Mouse (Mus musculus): ENCODE data around the gene Acnat1. TPM values are rescaled to one million over a fixed set of nuclear protein-coding genes. Genes with fewer than 3 reads are reported as not detected.
"Not testable (repeated sequence)": the region's sequence is repeated elsewhere in the genome, so short reads cannot be mapped to it uniquely, and the experiment has no call there.

Acnat1 gene
- polyA plus RNA-seq, 1 experiment from 2014 or later: not detected

DNA sequence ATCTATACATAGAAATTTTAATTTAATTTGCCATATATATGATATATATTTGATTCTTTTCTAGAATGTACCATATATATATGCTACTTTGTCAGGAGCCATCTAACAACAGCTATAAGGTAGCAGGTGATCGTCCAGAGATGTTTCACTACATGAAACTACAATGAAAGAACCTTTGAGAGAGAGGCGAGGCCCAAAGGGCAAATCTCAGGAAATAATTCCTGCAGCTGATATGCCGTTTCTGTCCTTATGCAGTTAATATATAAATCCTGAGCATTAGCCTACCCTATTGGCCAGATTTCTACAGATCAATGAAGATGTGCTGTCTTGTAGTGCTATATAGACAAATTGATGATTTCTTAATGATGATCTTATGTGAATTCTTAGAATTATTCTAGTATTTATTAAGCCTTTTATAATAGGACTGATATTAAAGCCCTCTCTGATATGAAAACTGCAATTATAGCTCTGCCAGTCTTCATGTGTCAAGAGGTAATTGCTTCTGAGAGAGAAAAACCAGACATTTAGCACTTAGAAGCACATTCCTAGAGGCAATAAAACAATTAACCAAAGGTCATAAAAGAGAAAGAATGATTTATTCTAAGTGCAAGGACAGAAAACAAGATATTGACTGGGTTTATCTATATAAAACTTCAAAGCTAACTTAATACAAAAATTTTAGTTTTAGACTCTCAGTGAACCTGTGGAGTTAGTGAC, 4.1 kb downstream of the Acnat1 start:
- no peaks in the 10 kb centered on the region for H3K9me3 ChIP-seq (ENCODE audit: control insufficient read depth, low read length)
- H3K36me3 ChIP-seq (ENCODE audit: control insufficient read depth, insufficient read depth): no peaks in the 10 kb centered on the region
- no peak overlapping the region for H3K27ac ChIP-seq (ENCODE audit: low read length)
- H3K4me3 ChIP-seq (replicated peaks; ENCODE audit: low read length): no peak overlapping the region
- ATAC-seq: no peak
- no peaks in the 10 kb centered on the region for H3K27me3 ChIP-seq (replicated peaks; ENCODE audit: control insufficient read depth, insufficient read depth, low read length)
- H3K4me1 ChIP-seq (replicated peaks; ENCODE audit: control insufficient read depth, insufficient read depth, low read length): no peaks in the 10 kb centered on the region
- no peak overlapping the region for H3K4me2 ChIP-seq (ENCODE audit: low read length)
- no peak overlapping the region for H3K9ac ChIP-seq (replicated peaks; ENCODE audit: low read depth, low read length)
- WGBS: 93% methylated on average over 3 of the region's 3 CpGs

DNA sequence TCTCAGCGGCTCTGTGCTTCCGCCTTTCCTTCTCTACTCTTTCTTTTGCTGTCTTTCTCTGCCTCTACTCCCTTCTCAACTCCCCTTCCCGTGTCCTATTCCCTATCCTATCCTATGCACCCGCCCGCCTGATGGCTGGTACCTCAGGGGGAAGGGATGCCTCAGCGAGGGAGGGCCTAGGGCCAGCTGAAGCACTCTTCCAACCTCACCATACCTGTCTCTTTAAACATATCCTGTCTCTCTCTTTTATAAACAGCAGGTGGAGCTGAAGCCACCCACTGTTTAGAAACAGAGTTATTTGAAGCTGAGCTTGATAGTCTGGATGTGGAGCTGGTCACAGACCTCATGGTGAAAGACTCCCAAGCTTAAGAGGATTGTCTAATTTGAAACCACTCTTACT, 6.4 kb downstream of the Acnat1 start:
- ATAC-seq: no peak
- Histone ChIP-seq H3K4me3 (replicated peaks; ENCODE audit: low read length) (no peak overlapping the region), H3K4me2 (ENCODE audit: low read length) (no peak overlapping the region), H3K27ac (ENCODE audit: low read length) (no peak overlapping the region), H3K4me1 (replicated peaks; ENCODE audit: control insufficient read depth, insufficient read depth, low read length) (no peaks in the 10 kb centered on the region), H3K9me3 (ENCODE audit: control insufficient read depth, low read length) (no peaks in the 10 kb centered on the region), H3K9ac (replicated peaks; ENCODE audit: low read depth, low read length) (no peak overlapping the region), H3K36me3 (ENCODE audit: control insufficient read depth, insufficient read depth) (no peaks in the 10 kb centered on the region), H3K27me3 (replicated peaks; ENCODE audit: control insufficient read depth, insufficient read depth, low read length) (no peaks in the 10 kb centered on the region)
- WGBS: 92% methylated on average over 6 of the region's 6 CpGs

DNA sequence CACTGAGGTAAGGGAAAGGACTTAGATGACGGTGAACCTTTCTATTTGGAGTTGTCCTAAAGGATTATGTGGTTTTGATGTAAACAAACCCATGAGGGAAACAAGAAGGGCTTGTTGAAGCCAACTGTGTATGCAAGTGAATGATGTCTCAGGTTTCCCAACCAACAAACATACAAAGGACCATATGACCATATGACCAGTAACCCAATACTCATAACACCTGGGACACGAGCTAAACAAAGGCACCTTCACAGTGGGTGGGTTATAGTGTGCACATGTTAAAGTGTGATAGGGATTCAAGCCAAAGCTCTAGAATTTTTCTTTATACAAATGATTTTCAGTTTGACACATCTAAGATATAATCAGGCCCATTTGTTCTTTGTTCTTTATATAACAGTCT, 17.5 kb downstream of the Acnat1 start:
- no peak for ATAC-seq
- Histone ChIP-seq H3K9ac (replicated peaks; ENCODE audit: low read depth, low read length) (no peak overlapping the region), H3K9me3 (ENCODE audit: control insufficient read depth, low read length) (no peaks in the 10 kb centered on the region), H3K27ac (ENCODE audit: low read length) (no peak overlapping the region), H3K4me3 (replicated peaks; ENCODE audit: low read length) (no peak overlapping the region), H3K4me1 (replicated peaks; ENCODE audit: control insufficient read depth, insufficient read depth, low read length) (no peaks in the 10 kb centered on the region), H3K4me2 (ENCODE audit: low read length) (no peak overlapping the region), H3K36me3 (ENCODE audit: control insufficient read depth, insufficient read depth) (no peaks in the 10 kb centered on the region), H3K27me3 (replicated peaks; ENCODE audit: control insufficient read depth, insufficient read depth, low read length) (no peaks in the 10 kb centered on the region)
- WGBS: 76% methylated on average over 2 of the region's 2 CpGs

DNA sequence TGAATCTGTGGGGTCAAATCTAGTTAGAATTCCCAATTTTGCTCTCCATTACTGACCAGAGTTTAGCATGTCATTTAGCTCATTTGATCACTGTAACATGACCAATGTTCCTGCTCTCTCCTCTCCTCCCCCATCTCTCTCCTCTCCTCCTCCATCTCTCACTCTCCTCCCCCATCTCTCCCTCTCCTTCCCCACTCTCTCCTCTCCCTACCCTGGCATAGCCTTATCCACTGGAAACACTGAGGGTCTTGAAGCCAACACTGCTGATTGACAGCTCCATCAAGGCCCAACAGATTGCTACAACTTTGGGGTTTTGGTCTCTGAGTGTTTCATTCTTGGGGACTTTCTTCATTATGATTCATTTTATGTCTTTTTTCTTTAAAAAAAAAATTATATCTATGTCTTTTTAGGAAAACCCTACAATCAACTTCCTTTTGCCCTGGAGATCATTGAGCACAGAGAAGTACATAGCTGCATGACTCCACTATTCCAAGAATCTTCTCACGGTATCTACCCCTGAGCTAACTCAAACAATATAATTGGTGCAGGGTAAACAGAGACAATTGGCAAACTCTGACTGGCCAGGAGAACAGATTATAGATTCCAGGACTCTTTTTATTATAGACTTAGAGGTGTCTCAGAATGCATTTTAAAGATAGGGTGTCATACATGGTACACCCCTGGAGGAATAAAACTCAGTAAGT, 21.7 kb downstream of the Acnat1 start:
- Histone ChIP-seq H3K9me3 (ENCODE audit: control insufficient read depth, low read length) (no peaks in the 10 kb centered on the region), H3K9ac (replicated peaks; ENCODE audit: low read depth, low read length) (no peak overlapping the region), H3K36me3 (ENCODE audit: control insufficient read depth, insufficient read depth) (no peaks in the 10 kb centered on the region), H3K4me2 (ENCODE audit: low read length) (no peak overlapping the region), H3K27ac (ENCODE audit: low read length) (no peak overlapping the region), H3K27me3 (replicated peaks; ENCODE audit: control insufficient read depth, insufficient read depth, low read length) (no peaks in the 10 kb centered on the region), H3K4me1 (replicated peaks; ENCODE audit: control insufficient read depth, insufficient read depth, low read length) (no peaks in the 10 kb centered on the region), H3K4me3 (replicated peaks; ENCODE audit: low read length) (no peak overlapping the region)
- no peak for ATAC-seq
- 72% methylated on average over 1 of the region's 1 CpGs for WGBS

DNA sequence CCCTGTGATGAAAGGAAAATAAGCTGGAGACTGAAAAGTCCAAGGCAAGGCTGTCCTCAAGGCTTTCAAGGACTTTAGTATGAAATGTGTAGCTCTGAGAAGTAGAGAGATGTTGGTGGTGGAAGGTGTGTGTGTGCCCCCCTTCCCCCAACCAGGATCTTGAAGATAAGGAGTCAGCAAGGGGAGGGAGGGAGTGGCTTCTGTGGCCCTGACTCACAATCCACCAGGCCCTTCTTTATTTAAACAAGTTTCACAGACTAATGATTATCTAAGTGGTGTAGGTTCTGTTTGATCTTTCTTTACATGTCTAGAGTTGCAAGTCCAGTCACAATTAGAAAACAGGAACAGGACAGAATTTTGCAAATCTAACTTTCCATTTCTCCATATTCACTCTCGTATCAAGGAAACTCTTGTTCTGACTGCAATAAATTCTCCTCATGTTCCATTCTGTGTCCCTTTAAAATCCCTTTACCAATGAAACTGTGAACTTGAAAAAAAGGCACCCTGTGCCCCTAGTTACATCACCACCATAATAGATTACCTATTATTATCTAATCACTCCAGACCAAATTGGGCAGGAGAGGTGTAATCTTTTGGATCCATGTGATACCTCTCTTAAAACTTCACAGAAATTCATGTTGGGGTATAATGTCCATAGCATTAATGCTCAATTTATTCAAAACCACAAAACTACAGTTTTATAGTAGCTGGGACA, 22.4 kb downstream of the Acnat1 start:
- not testable (repeated sequence) for H3K36me3 ChIP-seq (ENCODE audit: control insufficient read depth, insufficient read depth); ATAC-seq; H3K4me3 ChIP-seq (replicated peaks; ENCODE audit: low read length); H3K4me2 ChIP-seq (ENCODE audit: low read length); H3K27me3 ChIP-seq (replicated peaks; ENCODE audit: control insufficient read depth, insufficient read depth, low read length); H3K9ac ChIP-seq (replicated peaks; ENCODE audit: low read depth, low read length); H3K27ac ChIP-seq (ENCODE audit: low read length); H3K9me3 ChIP-seq (ENCODE audit: control insufficient read depth, low read length); H3K4me1 ChIP-seq (replicated peaks; ENCODE audit: control insufficient read depth, insufficient read depth, low read length)
- WGBS: no CpG with 5 or more reads among the region's 1 CpGs

DNA sequence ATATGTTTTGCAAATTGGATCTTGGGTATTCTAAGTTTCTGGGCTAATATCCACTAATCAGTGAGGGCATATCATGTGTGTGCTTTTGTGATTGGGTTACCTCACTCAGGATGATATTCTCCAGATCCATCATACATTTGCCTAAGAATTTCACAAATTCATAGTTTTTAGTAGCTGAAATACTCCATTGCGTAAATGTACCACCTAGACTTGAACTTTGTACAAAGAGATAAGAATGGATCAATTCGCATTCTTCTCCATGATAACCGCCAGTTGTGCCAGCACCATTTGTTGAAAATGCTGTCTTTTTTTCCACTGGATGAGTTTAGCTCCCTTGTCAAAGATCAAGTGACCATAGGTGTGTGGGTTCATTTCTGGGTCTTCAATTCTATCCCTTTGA, 36.7 kb downstream of the Acnat1 start:
- H3K4me2 ChIP-seq (ENCODE audit: low read length); H3K36me3 ChIP-seq (ENCODE audit: control insufficient read depth, insufficient read depth); H3K4me3 ChIP-seq (replicated peaks; ENCODE audit: low read length); ATAC-seq; H3K27me3 ChIP-seq (replicated peaks; ENCODE audit: control insufficient read depth, insufficient read depth, low read length); H3K4me1 ChIP-seq (replicated peaks; ENCODE audit: control insufficient read depth, insufficient read depth, low read length); H3K9me3 ChIP-seq (ENCODE audit: control insufficient read depth, low read length); H3K27ac ChIP-seq (ENCODE audit: low read length); H3K9ac ChIP-seq (replicated peaks; ENCODE audit: low read depth, low read length): not testable (repeated sequence)
- WGBS: 96% methylated on average over 3 of the region's 3 CpGs

DNA sequence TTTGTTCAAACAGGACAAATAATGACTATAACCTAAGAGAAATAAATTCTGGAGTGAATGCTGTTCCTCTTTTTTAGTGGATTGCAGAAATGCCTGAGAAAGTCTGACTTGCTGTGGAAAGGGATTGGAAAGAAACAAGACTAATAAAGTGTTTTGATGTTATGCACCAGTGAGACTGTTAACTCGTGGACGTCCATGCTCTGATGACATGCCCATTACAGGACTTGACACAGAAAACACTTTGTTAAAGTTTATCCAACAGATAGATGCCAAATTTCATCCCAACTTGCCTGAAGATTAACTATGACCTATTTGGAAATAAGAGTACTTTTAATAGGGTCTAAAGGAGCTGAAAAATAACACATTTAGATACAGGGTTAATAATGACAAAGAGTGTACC, 63.6 kb downstream of the Acnat1 start:
- not testable (repeated sequence) for H3K4me2 ChIP-seq (ENCODE audit: low read length); ATAC-seq; H3K9me3 ChIP-seq (ENCODE audit: control insufficient read depth, low read length); H3K4me3 ChIP-seq (replicated peaks; ENCODE audit: low read length); H3K36me3 ChIP-seq (ENCODE audit: control insufficient read depth, insufficient read depth); H3K9ac ChIP-seq (replicated peaks; ENCODE audit: low read depth, low read length); H3K27me3 ChIP-seq (replicated peaks; ENCODE audit: control insufficient read depth, insufficient read depth, low read length); H3K4me1 ChIP-seq (replicated peaks; ENCODE audit: control insufficient read depth, insufficient read depth, low read length); H3K27ac ChIP-seq (ENCODE audit: low read length)
- 74% methylated on average over 2 of the region's 2 CpGs for WGBS

DNA sequence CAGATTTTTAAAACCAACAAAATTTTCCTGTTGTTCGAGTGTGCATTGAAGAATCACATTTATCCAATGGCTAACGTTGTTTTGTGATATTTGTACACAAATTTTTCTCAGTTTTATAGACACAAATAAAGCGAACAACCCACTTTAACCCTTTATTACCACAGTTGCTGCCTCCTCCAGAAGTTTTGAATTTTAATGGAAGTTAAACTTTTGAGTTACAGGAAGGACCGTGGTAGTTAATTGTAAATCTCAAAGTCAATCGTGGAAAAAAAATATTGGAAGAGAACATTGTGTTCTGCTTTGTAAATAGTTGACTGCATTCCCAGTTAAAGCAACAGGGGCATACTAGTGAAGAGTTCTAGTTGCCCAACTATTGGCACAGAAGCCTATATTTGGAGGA, 65.8 kb downstream of the Acnat1 start, which contains the start of gene Acnat2:
Gene Acnat2 (minus strand): TSS at position 195 of the 400 bp plus-strand sequence.
- ATAC-seq; H3K9me3 ChIP-seq (ENCODE audit: control insufficient read depth, low read length); H3K27ac ChIP-seq (ENCODE audit: low read length); H3K27me3 ChIP-seq (replicated peaks; ENCODE audit: control insufficient read depth, insufficient read depth, low read length); H3K4me1 ChIP-seq (replicated peaks; ENCODE audit: control insufficient read depth, insufficient read depth, low read length); H3K4me2 ChIP-seq (ENCODE audit: low read length); H3K9ac ChIP-seq (replicated peaks; ENCODE audit: low read depth, low read length); H3K36me3 ChIP-seq (ENCODE audit: control insufficient read depth, insufficient read depth); H3K4me3 ChIP-seq (replicated peaks; ENCODE audit: low read length): not testable (repeated sequence)
- WGBS: 85% methylated on average over 5 of the region's 5 CpGs
